Mouse (Mus musculus): ENCODE data around the gene Mtcl1.

Gene Mtcl1

DNA sequence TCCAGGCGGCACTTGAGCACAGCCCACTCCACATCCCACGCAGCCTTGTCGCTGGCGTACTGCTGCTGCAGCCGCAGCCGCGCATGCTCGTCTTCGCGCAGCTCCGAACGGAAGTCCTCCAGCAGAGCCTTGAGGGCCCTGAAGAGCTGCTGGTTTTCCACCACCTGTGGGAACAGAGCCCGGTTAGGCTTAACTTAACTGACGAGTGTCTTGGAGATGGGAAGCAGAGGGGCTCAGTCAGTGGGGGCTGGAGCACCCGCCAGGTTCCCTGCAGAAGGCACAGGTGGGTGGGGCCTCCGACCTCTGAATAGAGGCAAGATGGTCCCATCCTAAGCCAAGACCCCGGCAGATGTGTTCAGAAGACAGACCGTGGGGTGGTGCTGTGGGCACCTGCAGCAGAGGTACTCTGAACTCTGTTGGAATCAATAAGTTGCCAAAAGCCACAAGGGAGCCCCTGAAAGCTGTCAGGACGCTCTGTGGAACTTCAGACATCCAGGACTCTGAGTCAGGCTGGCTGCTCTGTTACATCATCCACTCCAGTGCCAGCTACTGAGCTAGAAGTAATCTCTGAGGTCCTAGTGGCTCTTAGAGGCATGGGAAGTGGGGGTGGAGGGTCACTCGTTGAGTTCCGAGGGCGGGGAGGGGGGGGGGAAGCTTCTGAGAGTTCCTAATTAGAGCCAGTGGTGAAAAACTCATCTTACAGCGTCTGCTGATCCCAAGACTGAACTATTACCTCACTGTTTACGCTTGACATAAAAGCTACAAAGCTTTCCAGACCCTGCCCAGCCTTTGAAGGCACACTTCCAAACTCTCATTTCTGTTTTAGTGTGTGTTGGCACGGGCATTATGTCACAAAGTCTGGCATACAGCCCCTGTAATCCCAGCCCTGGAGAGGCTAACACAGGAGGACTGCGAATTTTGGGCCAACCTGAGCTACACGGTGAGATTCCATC lies 91.2 kb downstream of the Mtcl1 start:
- no peak for DNase-seq

DNA sequence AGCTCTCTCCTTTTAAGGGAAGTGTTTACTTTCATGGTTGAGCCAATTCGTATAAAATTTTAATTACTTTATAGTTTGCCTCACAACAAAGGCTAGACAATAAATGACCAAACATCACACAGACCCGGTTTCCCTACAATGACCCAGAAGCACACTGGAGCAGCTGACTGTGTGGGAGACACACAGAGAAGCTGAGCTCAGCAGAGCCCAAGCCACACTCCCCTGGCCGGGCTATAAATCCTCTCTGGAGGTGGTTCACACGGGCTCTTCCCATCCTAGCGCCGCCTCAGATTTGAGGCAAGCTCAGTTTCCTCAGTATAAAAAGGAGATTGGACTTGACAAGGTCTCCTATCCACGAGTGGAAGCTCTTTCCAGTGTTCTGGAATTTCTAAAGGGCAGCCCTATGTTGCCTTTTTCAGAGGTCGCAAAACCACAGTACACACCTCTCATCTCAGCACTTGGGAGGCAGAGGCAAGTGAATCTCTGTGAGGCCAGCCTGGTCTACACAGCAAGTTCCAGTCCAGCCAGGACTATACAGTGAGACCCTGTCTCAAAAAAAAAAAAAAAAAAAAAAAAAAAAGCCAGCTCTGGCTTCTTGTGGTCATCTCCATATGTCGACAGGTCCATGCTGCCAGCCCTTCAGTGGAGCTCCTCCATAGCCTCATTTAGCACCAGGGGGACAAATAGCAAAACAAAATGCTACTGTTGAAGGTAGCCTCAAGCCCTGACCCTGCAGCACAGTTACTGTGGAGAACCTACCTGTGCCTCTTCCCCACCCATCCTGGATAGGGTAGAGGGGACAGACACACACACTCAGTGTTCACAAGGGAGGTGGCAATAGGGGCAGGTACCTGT lies 92.2 kb downstream of the Mtcl1 start:
- DNase-seq, result no peak

DNA sequence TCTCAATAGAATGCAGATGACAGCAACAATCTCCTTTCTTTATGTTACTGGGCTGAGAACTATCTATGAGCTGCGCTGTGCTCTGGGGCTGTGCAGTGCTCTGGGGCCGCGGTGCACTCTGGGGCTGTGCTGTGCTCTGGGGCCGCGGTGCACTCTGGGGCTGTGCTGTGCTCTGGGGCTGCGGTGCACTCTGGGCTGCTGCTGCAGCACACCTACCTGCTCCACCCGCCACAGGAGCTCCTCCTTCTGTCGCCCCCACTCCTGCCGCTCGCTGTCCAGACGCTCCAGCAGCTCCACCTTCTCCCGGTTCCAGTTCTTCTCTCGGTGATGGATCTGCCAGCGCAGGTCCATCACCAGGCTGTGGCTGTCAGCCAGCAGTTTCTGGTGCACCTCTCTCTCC lies 95.6 kb downstream of the Mtcl1 start:
- DNase-seq, result no peak

DNA sequence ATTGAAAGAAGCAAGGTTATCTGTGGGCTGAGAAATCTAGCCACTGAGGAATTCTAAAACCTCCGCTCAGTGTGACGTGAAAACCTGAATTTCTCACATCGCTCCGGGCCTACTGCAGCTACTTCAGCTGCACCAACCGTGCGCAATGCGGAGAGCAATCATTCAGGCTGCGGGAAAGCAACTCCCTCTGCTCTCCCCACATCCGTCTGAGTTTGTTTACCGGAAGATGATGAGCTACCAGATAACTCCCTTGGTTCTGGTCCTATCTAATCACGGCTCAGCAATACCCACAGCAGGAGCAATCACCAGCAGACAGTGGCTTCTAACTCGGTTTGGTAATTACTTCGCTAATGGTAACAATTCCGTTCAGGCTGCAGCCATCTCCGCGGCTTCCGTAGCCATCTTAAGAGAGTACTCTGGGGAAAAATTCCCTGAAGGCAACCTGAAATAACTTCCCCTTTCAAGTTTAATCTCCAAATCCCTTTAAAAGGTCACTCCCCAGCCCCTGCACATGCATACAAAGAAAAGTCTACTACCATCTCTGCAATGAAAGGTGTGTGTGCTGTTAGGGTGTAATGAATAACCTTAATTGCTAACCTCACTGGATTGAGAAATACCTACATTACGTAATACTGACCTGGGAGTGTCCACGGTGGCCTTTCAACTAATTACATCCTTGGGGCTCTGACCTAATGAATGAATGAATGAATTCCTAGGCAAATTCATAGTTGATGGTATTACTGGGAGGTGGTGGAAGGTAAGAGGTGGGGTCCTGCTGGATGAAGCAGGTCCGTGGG lies 96.5 kb downstream of the Mtcl1 start:
- no peak for DNase-seq

DNA sequence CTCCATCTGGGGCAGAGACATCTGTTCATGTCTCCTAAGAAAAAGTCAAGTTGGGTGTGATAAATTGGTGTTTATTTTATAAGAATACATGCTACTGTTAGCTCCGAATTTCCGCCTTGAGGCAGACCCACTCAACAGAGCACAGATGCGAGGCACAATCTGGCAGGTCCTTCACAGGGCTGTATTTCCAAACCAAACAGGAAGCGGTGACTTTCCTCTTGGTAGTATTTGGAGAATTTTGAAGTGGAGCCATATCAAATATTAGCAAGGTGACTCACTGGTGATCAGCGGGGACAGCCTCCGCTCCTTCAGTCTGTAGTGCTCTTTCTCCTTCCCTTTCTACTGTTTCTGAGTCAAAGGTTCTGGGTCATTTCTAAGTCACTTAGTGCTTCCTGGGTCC lies 97.3 kb downstream of the Mtcl1 start:
- no peak for DNase-seq

DNA sequence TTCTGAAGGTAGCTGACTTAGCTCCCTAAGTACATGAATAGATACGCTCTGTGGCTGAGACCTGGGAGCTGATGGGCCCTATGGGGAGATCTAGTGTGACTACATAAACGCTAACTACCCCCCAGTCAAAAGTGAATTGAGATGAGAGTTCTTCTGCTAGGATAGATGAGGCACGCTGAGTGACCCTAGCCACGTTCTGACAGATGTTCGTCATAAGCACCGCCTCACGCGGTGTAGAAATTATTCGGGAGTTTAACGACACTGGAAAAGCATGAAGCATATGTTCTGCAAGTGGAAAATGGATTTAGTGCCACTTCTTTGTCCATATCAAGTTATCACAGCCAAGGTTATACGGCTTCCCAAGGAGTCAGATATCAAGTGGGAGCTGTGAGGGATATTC lies 98.9 kb downstream of the Mtcl1 start:
- DNase-seq, result no peak

DNA sequence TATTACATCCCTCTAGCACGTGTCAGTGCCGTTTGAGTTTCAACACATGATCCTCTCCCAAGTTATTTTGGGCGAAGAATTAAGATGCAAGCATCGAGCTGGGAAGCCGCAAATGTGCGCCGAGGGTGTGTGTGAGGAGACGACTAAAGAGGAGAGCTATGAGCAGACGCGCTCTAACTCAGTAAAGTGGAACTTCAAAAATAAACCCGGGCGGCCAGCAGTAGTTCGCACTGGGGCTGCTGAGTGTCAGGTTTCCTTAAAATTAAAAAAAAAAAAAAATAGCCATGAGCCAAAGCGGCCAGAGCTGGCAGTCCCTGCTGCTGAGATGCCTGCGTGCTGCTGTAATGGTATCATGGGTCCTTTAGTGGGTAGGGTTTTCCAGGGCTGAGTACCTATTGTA lies 99.4 kb downstream of the Mtcl1 start:
- no peak for DNase-seq

DNA sequence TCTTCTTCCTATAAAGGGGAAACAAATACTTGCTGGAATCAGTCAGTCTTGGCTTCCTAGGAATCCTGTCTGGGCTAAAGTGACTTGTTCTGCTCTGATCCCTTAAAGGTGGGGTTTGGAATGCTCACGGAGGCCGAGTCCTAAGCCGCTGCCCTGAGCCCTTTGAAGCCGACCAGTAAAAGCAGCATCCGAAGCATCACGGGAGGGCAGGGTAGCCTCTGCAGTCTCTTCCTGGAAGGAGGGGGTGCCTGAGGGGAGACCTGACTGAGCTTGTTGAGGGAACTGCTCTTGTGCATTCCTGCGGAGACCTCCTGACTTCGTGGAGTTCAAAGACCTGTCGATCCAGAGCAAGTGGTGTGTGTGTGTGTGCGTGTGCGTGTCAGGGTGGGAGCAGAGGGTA lies 103.2 kb downstream of the Mtcl1 start:
- DNase-seq, result no peak

DNA sequence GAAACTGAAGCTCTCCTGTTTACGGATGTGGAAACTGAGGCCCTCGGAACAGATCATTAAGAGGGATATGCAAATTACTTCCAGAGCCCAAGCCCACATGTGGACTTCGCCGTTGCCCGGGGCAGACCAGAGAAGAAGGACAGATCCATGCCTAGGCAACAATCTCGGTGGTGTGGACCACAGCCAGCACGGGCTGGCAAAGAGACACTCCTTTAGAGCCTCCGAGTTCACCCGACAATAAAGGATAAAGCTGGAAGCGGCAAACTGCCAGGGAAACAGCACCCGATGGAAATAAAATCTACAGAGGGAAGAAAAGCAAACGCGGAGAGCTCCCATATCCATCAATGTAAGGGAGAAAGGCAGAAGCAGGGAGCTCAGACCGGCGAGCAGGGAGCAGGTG lies 103.9 kb downstream of the Mtcl1 start:
- DNase-seq, result no peak

DNA sequence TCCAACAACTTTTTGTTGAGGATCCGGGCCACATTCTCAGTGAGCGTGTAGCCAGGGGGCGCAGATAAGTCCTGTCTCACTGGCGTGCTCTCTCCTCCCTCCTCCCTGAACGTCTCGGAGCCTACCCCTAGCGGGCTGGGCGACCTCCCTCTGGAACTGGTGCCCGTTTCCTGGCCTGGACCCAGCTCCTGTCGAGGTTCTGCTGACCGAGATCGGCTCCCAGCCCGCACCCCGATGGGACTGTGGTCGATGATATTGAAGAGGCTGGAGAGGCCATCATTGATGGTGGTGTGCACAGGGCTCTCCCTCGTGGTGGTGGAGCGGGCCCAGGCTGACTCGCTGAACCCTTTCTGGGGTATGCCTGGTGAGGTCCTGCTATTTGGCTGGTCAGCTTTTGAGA lies 106.6 kb downstream of the Mtcl1 start:
- DNase-seq, result no peak

DNA sequence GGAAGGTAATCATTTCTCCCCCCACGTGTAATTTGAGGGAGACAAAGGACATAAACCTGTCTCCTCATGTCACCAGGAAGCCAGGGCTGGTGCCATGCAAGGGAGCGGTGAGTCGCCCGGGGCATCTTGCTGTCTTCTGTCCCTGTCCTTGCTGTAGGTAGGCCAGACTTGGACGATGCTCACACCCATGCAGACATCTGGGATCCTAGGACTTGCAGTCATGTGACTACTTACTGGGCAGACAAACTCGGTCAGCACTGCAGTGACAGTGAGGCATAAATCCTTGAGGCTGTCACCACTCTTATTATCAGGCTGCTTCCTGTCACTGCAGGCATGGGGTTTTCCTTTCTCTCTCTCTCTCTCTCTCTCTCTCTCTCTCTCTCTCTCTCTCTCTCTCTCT lies 107.9 kb downstream of the Mtcl1 start:
- DNase-seq, result no peak

DNA sequence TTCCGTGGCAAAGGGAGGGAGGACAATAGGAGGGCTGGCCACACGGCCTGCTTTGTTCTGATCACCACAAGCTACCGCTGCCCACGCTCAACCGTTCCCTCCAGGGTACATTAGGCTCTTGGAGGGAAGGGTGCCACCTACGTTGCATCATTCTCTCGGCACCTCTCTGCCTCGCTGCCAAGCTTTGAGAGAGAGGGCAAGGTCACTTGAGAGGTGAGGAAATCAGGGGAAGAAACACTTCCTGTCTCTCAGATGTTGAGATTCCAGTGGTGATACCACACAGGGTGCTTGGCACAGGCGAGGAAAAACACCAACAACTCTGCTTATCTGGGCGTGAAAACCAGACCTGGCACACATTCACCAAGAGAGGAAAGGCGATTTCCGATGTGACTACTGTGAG lies 108.8 kb downstream of the Mtcl1 start:
- DNase-seq, result no peak

DNA sequence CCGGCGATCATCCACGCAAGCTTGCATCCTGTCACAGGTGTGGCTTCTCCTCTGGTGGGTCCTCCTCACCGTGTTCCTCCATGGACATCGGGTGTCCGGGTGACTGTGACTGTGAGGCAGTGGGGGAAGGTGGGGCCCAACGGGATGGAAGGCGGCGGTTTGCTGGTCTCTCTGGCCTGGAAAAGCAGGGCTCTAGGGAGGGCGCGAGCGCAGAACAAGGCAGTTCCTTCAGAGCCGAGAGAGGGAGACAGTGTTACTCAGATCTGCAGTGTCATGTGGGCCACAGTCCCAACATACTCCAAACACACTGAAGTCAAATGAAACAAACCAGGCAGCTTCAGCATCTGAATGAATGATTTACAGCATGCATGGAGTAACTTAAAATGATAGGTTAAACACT lies 111.6 kb downstream of the Mtcl1 start:
- no peak for DNase-seq

DNA sequence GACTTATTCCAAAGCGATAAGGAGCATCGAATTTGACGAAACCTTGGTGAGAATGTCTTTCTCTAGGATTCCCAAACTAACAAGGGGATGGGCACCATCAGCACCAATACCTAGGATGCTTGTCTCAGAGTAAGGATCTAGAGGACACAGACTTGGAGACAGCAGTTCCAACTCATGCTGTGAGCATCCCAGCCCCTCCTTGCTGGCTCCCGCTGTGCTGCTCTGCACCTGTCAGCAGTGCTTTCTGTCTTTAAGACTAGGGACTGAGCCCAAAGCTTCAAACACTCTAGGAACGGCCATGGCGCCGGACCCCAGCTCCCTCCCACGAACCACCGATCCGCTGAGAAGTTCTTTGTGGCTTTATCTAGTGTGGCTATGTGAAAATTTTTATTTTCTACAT lies 114.0 kb downstream of the Mtcl1 start:
- no peak for DNase-seq

DNA sequence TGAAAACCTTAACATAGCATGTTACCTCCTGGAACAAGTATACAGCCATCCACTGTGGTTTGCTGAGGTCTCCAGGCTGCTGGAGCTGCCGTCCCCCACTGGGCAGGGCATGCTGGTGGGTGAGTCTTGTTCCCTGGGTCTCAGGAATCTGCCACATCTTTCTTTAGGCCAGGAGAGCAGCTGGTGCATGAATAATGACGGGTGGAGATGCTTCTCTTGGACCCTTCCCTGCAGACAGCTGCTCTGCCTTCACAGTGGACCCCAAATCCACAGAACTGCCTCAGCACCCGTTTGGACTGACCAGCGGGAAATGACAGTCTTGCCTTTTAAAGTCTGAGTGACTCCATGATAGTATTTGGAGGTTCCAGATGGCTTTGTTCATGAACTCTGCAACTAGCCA lies 114.7 kb downstream of the Mtcl1 start:
- DNase-seq, result no peak

DNA sequence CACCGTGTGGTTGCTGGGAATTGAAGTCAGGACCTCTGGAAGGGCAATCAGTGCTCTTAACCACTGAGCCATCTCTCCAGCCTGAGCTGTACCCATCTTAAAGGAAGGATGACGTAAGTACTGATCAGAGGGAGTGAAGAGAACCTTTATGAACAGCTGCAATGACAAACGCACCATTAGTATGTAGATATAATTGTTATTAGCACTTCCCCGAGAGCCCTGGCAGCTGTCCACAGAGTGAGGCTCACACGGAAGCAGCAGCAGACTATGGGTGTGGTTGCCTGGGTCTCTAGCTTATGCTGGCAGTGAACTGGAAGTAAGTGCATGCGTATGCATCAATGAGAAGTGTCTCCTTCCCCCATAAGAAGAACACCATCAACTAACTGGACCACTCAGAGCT lies 118.3 kb downstream of the Mtcl1 start:
- DNase-seq, result no peak

DNA sequence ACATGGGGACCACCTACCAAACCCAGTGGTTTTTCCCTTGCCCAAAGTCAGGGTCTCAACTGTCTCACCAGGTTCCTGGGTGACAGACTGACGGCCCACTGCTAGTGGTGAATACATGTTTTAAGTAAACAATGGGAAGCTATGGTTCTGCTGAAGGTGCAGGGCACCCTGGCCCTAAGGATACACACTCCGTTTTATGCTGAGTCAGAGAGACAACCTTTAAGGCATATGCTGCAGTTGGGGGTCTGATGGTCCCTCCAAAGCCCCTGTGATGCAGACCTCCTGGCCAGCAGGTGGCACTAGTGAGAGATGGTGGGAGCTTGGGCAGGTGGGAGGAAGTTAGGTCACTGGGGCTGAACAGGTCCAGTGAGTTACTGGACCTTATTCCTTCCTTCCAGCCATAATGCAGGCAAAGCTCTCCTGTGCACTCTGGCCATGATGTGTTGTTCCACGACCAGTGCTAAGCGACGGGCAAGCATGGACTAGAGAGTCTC lies 123.0 kb downstream of the Mtcl1 start:
- no peak for DNase-seq

DNA sequence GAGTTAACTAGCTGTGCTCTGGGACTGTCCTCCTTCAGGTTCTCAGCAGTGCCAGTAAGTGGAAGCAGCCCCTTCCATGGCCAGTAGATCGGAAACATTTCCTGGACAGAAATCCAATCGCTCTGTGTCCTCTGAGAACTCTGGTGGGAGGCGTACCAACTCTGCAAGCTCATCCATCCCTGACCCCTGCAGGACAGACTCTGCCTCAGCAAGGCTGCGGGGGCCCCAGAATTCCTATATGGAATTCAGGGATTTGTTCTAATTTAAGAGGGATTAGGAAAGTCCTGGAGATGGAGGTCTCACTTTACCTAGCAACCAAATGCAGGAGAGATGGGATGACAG lies 123.4 kb downstream of the Mtcl1 start:
- DNase-seq, result no peak

DNA sequence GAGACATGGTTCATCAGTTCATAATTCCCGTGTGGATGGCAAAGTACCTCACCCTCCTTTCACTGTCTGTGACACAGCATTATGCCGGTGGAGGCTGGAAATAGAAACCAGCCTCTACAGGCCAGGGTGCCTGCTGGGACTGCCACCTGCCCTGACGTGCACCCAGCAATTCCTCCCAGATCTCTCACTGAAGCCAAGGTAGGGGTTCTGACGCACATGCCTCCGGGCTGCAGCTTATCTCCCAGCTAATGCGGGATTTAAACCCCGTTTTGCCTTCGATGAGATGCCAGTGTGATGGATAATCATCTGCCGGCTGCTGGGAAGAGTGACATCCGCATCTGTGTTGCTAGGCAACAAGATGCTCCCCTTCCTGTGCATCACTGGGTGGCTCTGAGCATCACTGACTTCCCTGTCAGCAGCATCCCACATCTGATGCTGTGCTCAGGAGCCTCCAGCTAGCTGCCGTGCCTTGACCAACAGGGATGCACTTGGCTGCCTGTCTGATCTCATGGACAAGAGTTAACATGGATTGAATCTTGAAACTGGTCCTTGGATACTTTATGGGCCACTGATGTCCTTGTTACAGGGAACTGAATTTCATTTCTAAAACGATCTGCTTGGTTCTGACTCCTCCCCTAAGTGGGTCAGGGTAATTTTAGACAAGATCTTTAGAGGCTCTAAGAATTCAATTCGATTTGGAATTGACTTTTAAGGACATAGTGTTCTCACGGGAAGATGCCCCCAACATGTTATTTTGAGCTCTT lies 123.9 kb downstream of the Mtcl1 start:
- DNase-seq, result no peak

DNA sequence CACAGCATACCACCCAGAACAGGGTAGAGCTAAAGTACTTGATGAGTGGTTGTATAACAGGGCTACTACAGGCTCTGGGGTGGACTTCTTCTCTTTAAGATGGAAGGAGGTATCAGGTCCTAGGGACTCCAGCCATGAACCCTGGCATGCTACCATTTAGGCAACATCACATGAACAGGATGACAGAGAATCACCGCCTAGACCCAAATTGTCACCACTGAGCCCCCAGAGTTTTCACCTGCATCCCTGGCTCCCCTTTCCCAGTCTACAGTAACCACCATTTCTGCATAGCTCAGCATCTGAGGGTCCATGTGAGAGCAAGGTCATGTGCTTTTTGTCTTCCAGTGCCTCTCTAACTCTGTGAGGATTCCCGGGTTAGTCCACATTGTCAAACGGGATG lies 124.7 kb downstream of the Mtcl1 start:
- no peak for DNase-seq

DNA sequence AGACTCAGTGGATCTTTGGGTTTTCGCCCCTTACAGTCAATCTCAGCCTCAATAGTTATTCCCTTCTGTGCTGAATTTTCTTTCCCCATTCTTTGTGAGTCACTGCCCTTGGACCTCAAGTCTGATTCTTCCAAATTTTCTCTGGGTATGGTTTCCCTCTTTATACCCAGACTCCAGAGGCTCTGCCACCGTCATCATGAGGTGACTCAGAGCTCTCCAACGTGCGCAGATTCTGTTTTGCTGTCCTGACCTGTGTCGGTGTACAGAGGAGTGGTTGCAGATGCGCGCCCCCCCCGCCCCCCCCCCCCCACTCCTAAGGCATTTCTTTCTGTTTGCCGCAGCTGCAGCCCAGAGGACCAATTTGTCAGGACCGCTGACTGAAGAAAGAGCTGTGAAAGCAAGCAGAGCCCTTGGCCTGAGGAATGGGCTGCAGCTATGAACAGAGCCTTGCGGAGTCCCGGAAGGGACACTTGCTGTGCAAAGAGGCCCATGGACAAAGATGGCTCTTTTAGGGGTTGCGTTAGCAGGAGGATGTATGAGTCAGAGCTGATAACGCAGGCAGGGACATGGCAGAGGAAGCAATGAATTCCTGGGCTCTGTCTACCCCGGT lies 126.8 kb downstream of the Mtcl1 start:
- DNase-seq, result no peak

DNA sequence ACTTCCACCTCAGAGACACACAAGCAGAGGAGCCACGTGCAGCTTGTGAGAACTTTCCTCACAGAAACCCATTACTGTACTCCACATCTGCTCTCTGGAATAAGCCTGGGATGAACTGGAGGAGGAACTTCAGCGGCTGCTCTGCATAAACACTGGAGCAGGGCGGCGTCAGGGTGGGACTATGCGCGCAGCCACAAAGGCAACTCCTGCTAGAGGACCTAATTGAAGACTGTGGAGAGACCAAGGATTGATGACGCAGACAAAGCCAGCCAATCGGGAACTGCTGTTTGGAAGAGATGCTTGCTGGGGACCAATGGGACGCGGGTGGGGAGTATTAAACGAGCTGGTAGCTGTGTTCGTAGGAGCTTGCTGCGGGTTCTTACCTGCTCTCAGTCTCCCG lies 127.6 kb downstream of the Mtcl1 start:
- DNase-seq, result no peak
